Mouse (Mus musculus) bone marrow macrophage, adult 2 months (primary cell): ENCODE results near the gene Zfp423.

Experiments
- CTCF ChIP-seq: IDR thresholded peaks from 2 replicates; pipeline ENCODE4 v1.5.1; 2012; ENCODE audit warnings: low read depth, mild to moderate bottlenecking, low read length, moderate library complexity
- POLR2A ChIP-seq: IDR thresholded peaks from 2 replicates; pipeline ENCODE4 v1.6.1; 2012; ENCODE audit warnings: mild to moderate bottlenecking, low read depth, low read length, borderline replicate concordance

- no peak for TF ChIP-seq CTCF
- no peak for TF ChIP-seq POLR2A
Measured at GRCm38 (mm10) chr8:87816141-87816540, 143.3 kb downstream of the Zfp423 start.
